Mouse (Mus musculus): ENCODE data around the gene Prss30.

GRCm38 (mm10) chr17:24014433-24014965 is 34.1 kb upstream of the Prss30 start:
- TF ChIP-seq CTCF (IDR thresholded peaks at IDR 0.05 in 2 of 3, conservative IDR thresholded peaks at IDR 0.05 in 1 of 3; ENCODE audit: control insufficient read depth in 1 of 3, insufficient read depth in 1 of 3, low read depth in 2 of 3, low read length in 3 of 3, poor library complexity in 1 of 3, severe bottlenecking in 1 of 3) (no peak), JUND (IDR thresholded peaks at IDR 0.05; ENCODE audit: low read depth, low read length) (no peak), POLR2A (IDR thresholded peaks at IDR 0.05; ENCODE audit: control insufficient read depth in 1 of 2, insufficient read depth in 1 of 2, low read depth in 1 of 2, low read length in 2 of 2, poor library complexity in 1 of 2) (no peak), NRF1 (IDR thresholded peaks at IDR 0.05; ENCODE audit: insufficient read depth, low read depth, low read length, poor library complexity, severe bottlenecking) (no peak), TAL1 (IDR thresholded peaks at IDR 0.05; ENCODE audit: low read length) (no peak), GATA1 (IDR thresholded peaks at IDR 0.05; ENCODE audit: low read depth, low read length) (no peak), POLR2AphosphoS2 (IDR thresholded peaks at IDR 0.05; ENCODE audit: low read length) (no peak), USF1 (IDR thresholded peaks at IDR 0.05; ENCODE audit: low read depth, low read length) (no peak), E2F4 (IDR thresholded peaks at IDR 0.05; ENCODE audit: borderline replicate concordance, low read depth, low read length) (no peak), MAZ (IDR thresholded peaks at IDR 0.05; ENCODE audit: low read depth, low read length) (no peak), TBP (IDR thresholded peaks at IDR 0.05; ENCODE audit: low read depth, low read length) (no peak)

Data from MEL (cell line).